Mouse (Mus musculus): ENCODE results near the gene Olfr456.

DNA sequence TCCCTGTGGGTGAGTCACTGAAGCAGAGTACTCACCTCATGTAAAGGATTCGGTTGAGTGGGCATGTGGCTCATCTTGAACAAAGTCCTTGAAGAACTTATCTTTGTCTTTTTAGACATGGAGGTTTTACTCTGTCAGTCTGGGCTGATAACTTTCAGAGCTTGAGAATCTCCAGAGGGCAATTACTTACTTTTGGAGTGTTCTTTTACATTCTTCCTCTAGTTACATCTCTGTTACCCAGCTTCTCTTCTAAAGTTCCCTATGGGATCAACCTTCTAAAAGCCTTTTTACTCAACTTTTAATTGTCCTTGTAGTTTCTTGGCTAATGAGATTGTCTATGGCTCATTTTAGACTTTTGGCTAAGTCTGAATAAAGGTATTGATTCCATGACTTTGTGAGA is 21.9 kb downstream of the Olfr456 start, which contains the start of gene Olfr458:
- no peak for TF ChIP-seq CTCF (IDR thresholded peaks at IDR 0.05)
- TF ChIP-seq EP300 (IDR thresholded peaks at IDR 0.05), result no peak

Data from lung, postnatal 0 days (tissue).